In the genomic region with DNA sequence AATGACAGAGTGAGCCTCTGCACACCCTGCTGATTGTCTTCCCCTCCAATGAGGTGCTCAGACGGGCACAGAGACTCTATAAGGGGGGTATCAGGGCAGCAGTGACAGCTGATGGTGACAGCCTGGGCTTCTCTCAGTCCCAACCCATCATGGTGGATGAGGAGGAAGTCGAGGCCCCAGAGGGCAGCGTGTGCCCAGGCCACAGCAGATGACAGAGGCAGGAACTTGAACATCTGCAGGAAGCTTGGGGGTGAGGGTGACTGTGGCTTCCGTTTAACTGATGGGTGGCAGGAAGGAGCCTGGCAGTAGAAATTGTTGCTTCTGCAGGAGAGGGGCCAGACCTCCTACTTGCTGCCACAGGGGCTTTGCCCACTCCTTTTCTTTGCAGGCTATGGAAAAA, we compare ENCODE assay signal across 10 mouse cellular contexts. TPM values are rescaled to one million over a fixed set of nuclear protein-coding genes. Genes with fewer than 3 reads are reported as not detected.
DNase-seq lines count a peak whose midpoint lies in the region; ATAC-seq and TF ChIP-seq lines count a peak whose summit lies in the region.
"Had no signal": no experiment of that assay in that cellular context is flagged by ENCODE, and none has a peak within 500 bp of the region (broad histone marks: within the 10 kb centered on the region; RNA-seq: fewer than 3 reads in every experiment).

No protein-coding gene starts in this region.

- no peak for ATAC-seq in heart, embryonic 12.5 days (ENCODE audit: insufficient number of reproducible peaks, low FRiP score)
- peak; percentile 90 for ATAC-seq in activated CD4-positive, CD25-positive, alpha-beta regulatory T cell, adult 4 months
- no peak for ATAC-seq in lung, postnatal 0 days
- ATAC-seq in forebrain, embryonic 13.5 days = no peak
- no peak for ATAC-seq in forebrain, embryonic 15.5 days (replicated peaks)

- no peak overlapping the region for H3K4me3 ChIP-seq in heart, embryonic 10.5 days
- no peak overlapping the region for H3K4me3 ChIP-seq in heart, embryonic 12.5 days
- H3K4me3 ChIP-seq in lung, postnatal 0 days (ENCODE audit: low read depth, low read length) = no peak overlapping the region
- no peak overlapping the region for H3K4me3 ChIP-seq in forebrain, embryonic 13.5 days
- H3K4me3 ChIP-seq in forebrain, embryonic 15.5 days = no peak overlapping the region
- H3K4me3 ChIP-seq: hindbrain, embryonic 15.5 days; neural tube, embryonic 13.5 days had no signal

- 58% methylated on average over 4 of the region's 4 CpGs for WGBS in heart, embryonic 10.5 days
- 51% methylated on average over 4 of the region's 4 CpGs for WGBS in heart, embryonic 12.5 days
- 36% methylated on average over 4 of the region's 4 CpGs for WGBS in lung, postnatal 0 days
- WGBS in forebrain, embryonic 13.5 days = 73% methylated on average over 4 of the region's 4 CpGs
- 76% methylated on average over 4 of the region's 4 CpGs for WGBS in forebrain, embryonic 15.5 days

- H3K9me3 ChIP-seq in heart, embryonic 10.5 days = no peaks in the 10 kb centered on the region
- peaks cover 5% of the 10 kb centered on the region for H3K9me3 ChIP-seq in heart, embryonic 12.5 days (replicated peaks)
- peaks cover 3% of the 10 kb centered on the region; the same call in 1 of the 2 replicates for H3K9me3 ChIP-seq in lung, postnatal 0 days (ENCODE audit: low read length)
- no peaks in the 10 kb centered on the region for H3K9me3 ChIP-seq in forebrain, embryonic 13.5 days (replicated peaks)
- no peaks in the 10 kb centered on the region for H3K9me3 ChIP-seq in forebrain, embryonic 15.5 days
- H3K9me3 ChIP-seq: hindbrain, embryonic 15.5 days had no signal

- no peak for DNase-seq in heart, embryonic 10.5 days (ENCODE audit: low spot score)
- DNase-seq in lung, postnatal 0 days (ENCODE audit: low spot score) = peak; percentile 31
- DNase-seq in spleen, postnatal 4 days (ENCODE audit: low spot score in 2 of 2) = peak; percentile 68 to 77
- no peak for DNase-seq in adrenal gland, postnatal 25 days

- no peak for TF ChIP-seq EP300 in lung, postnatal 0 days (IDR thresholded peaks at IDR 0.05)

- peaks cover 30% of the 10 kb centered on the region for H3K4me1 ChIP-seq in heart, embryonic 10.5 days
- peaks cover 25% of the 10 kb centered on the region for H3K4me1 ChIP-seq in heart, embryonic 12.5 days (replicated peaks)
- peaks cover under 1% of the 10 kb centered on the region; the same call in 1 of the 2 replicates for H3K4me1 ChIP-seq in lung, postnatal 0 days (ENCODE audit: insufficient read depth, low read depth, low read length)
- H3K4me1 ChIP-seq in forebrain, embryonic 13.5 days = peaks cover 5% of the 10 kb centered on the region; the same call in 1 of the 2 replicates
- no peaks in the 10 kb centered on the region for H3K4me1 ChIP-seq in forebrain, embryonic 15.5 days

- 0 out of 2 replicates have a peak overlapping the region, but pooled peaks have one; percentile 12 for H3K27ac ChIP-seq in heart, embryonic 10.5 days
- H3K27ac ChIP-seq in heart, embryonic 12.5 days (ENCODE audit: poor library complexity, severe bottlenecking) = no peak overlapping the region
- no peak overlapping the region for H3K27ac ChIP-seq in lung, postnatal 0 days (ENCODE audit: low read length)
- no peak overlapping the region for H3K27ac ChIP-seq in forebrain, embryonic 13.5 days
- H3K27ac ChIP-seq in forebrain, embryonic 15.5 days (replicated peaks) = no peak overlapping the region
- H3K27ac ChIP-seq: hindbrain, embryonic 15.5 days; neural tube, embryonic 13.5 days had no signal

- no peaks in the 10 kb centered on the region for H3K27me3 ChIP-seq in heart, embryonic 10.5 days (ENCODE audit: insufficient read depth, poor library complexity, severe bottlenecking)
- H3K27me3 ChIP-seq in heart, embryonic 12.5 days (replicated peaks) = peaks cover 6% of the 10 kb centered on the region; the same call in 1 of the 2 replicates
- no peaks in the 10 kb centered on the region for H3K27me3 ChIP-seq in lung, postnatal 0 days (replicated peaks; ENCODE audit: insufficient read depth, low read length)
- H3K27me3 ChIP-seq in forebrain, embryonic 13.5 days = no peaks in the 10 kb centered on the region
- no peaks in the 10 kb centered on the region for H3K27me3 ChIP-seq in forebrain, embryonic 15.5 days
- H3K27me3 ChIP-seq: hindbrain, embryonic 15.5 days; neural tube, embryonic 13.5 days had no signal

- H3K9ac ChIP-seq in heart, embryonic 12.5 days = no peak overlapping the region
- no peak overlapping the region for H3K9ac ChIP-seq in lung, postnatal 0 days (replicated peaks; ENCODE audit: low read depth)
- no peak overlapping the region for H3K9ac ChIP-seq in forebrain, embryonic 13.5 days
- no peak overlapping the region for H3K9ac ChIP-seq in forebrain, embryonic 15.5 days (replicated peaks)
- H3K9ac ChIP-seq: hindbrain, embryonic 15.5 days; neural tube, embryonic 13.5 days had no signal

- no peaks in the 10 kb centered on the region for H3K36me3 ChIP-seq in heart, embryonic 10.5 days
- H3K36me3 ChIP-seq in heart, embryonic 12.5 days = no peaks in the 10 kb centered on the region
- H3K36me3 ChIP-seq in lung, postnatal 0 days (ENCODE audit: insufficient read depth, low read length) = no peaks in the 10 kb centered on the region
- no peaks in the 10 kb centered on the region for H3K36me3 ChIP-seq in forebrain, embryonic 13.5 days (ENCODE audit: poor library complexity, severe bottlenecking)
- H3K36me3 ChIP-seq in forebrain, embryonic 15.5 days = no peaks in the 10 kb centered on the region
- H3K36me3 ChIP-seq: hindbrain, embryonic 15.5 days; neural tube, embryonic 13.5 days had no signal

- no peak for TF ChIP-seq CTCF in lung, postnatal 0 days (IDR thresholded peaks at IDR 0.05)

- H3K4me2 ChIP-seq in heart, embryonic 12.5 days = no peak overlapping the region
- no peak overlapping the region for H3K4me2 ChIP-seq in lung, postnatal 0 days (replicated peaks; ENCODE audit: low read depth, low read length)
- H3K4me2 ChIP-seq in forebrain, embryonic 13.5 days = no peak overlapping the region
- H3K4me2 ChIP-seq in forebrain, embryonic 15.5 days (replicated peaks) = no peak overlapping the region
- H3K4me2 ChIP-seq: hindbrain, embryonic 15.5 days; neural tube, embryonic 13.5 days had no signal

RNA-seq across cellular contexts. Expression of a gene that starts 27.1 kb away (rescaled TPM):
- polyA plus RNA-seq in heart, embryonic 10.5 days (2016; fragmentation: Nextera tagmentation; extraction: Ambion mirVana) = 0.07 and 0.11 TPM in 2 replicates
- polyA plus RNA-seq in heart, embryonic 12.5 days (2016; fragmentation: Nextera tagmentation; extraction: Ambion mirVana) = 0.18 and 0.23 TPM in 2 replicates
- 10 to 100 TPM; 53.6 to 63.4 TPM for polyA plus RNA-seq in activated CD4-positive, CD25-positive, alpha-beta regulatory T cell, adult 4 months (2017; shearing (Covaris generic))
- 0.38 and 0.65 TPM in 2 replicates for polyA plus RNA-seq in lung, postnatal 0 days (2015; fragmentation: Nextera tagmentation; extraction: Ambion mirVana)
- 0.43 TPM in 1 of 2 replicates, not detected in the other for total RNA-seq in adrenal gland, postnatal 25 days (2021)
- polyA plus RNA-seq in forebrain, embryonic 13.5 days (2015; fragmentation: Nextera tagmentation; extraction: Ambion mirVana) = 0.24 and 0.26 TPM in 2 replicates
- 0.15 and 0.17 TPM in 2 replicates for polyA plus RNA-seq in forebrain, embryonic 15.5 days (2015; fragmentation: Nextera tagmentation; extraction: Ambion mirVana)

Comparison
In these comparisons a context has a peak if more than half of its experiments do, and no peak if none do; other contexts are left out.
1. DNase-seq: peak in lung, postnatal 0 days (single experiment) and spleen, postnatal 4 days (2 of 2); none in heart, embryonic 10.5 days (single experiment) and adrenal gland, postnatal 25 days (single experiment).
2. RNA of a gene that starts 27.1 kb away (polyA plus RNA-seq): 53.6 to 63.4 TPM in activated CD4-positive, CD25-positive, alpha-beta regulatory T cell, adult 4 months; 0.38 to 0.65 TPM in lung, postnatal 0 days, 0.24 to 0.26 TPM in forebrain, embryonic 13.5 days, 0.18 to 0.23 TPM in heart, embryonic 12.5 days, 0.15 to 0.17 TPM in forebrain, embryonic 15.5 days and 0.07 to 0.11 TPM in heart, embryonic 10.5 days; every median in the first group is over 10 times any median in the second.